Mouse (Mus musculus): Measurements from ENCODE around the gene Slco1a4.
"Not testable (repeated sequence)": the region's sequence is repeated elsewhere in the genome, so short reads cannot be mapped to it uniquely, and the experiment has no call there.

Slco1a4 gene

DNA sequence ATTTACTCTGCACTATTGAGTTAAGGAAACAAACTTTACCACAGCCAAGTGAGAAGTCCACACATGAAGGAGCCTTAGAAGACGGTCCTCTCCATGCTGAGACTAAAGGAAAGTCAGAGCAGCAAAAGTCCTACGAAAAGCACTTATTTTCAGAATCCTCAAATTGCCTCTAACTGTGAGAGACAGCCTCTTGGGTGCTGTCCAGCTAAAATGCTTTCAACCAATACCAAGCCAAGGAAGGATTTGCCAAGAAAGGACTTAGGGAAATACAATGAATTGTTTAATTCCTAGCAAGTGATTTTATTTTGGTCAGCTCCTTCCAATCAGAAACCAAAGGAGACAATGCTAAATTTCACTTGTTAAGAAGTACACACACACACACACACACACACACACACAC, at the start of gene Slco1a4:
Slco1a4 (minus strand) TSS at position 115 of the 400 bp plus-strand sequence.
- DNase-seq = peak; percentile 6

DNA sequence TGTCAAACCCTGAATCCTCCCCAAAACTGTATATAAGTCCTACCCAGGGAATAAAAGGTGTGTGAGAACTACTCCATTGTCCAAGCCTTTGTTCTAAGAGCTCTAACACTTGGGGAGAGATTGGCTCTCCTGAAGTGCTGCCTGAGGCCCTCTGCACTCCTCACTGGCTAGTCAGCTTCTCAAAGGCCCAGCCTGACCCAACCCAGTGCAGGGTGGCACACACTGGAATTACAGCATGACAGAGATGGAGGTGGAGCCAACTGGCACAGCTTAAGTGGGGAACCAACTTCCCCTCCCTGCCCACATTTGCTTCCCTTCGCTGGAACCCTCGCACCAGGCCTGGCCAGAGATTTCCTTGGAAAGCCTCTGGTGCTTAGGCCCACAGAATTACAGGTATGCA, 42.2 kb upstream of the Slco1a4 start:
- no peak for DNase-seq

DNA sequence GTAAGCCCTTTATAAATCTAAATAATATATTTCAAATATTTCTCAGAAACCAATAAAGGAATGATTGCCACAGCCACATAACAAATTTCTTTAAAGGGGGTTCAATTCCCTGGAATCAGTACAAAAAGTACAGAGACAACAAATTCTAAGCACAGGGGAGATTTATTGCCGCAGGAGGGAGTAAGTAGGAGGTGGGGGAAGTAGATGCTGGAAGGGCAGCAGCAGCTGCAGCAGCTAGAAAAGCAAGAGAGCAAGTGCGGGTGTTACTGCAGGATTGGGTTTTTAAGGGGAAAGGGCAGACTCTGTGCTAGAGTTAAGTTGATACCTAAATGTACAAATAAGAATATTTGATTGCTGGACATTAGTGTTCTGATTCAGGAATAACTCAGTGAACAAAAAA, 33.7 kb upstream of the Slco1a4 start:
- no peak for DNase-seq

- no peak for DNase-seq
Observed at GRCm38 (mm10) chr6:141888248-141888647, 32.2 kb upstream of the Slco1a4 start.

DNA sequence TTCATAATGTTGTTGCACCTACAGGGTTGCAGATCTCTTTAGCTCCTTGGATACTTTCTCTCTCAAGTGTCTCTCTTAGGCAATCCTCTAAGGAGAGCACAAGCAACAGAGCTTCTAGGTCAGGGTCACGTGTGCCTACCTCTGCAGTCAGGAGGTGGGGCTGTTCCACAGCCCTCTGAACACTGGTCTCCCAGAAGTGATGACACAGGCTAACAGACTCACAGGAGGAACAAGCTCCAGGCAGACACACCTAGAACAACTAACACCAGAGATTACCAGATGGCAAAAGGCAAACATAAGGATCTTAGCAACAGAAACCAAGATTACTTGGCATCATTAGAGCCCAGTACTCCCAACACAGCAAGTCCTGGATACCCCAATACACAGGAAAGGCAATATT, 26.6 kb upstream of the Slco1a4 start:
- no peak for DNase-seq

- DNase-seq = not testable (repeated sequence)
Observed at GRCm38 (mm10) chr6:141875742-141876141, 19.7 kb upstream of the Slco1a4 start.

DNA sequence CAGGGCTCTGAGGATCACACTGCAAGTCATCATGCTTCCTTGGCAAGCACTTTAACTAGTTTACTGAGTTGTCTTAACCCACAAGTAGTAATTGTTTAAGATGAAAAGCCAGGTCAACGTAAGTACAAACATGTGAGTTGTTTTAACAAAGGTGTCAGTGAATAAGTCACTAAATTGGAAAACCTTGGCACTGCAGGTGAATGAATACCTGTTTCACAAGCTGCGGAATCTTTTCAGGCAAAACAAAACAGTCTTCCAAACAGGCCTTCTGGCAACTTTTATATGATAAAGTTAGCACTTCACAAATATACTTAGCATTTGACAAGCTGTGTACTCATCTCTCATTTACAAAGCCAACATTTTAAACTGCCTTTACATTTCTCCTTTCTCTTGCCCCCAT, 15.7 kb upstream of the Slco1a4 start:
- no peak for DNase-seq

GRCm38 (mm10) chr6:141868735-141869134, 12.7 kb upstream of the Slco1a4 start:
- DNase-seq = no peak

DNA sequence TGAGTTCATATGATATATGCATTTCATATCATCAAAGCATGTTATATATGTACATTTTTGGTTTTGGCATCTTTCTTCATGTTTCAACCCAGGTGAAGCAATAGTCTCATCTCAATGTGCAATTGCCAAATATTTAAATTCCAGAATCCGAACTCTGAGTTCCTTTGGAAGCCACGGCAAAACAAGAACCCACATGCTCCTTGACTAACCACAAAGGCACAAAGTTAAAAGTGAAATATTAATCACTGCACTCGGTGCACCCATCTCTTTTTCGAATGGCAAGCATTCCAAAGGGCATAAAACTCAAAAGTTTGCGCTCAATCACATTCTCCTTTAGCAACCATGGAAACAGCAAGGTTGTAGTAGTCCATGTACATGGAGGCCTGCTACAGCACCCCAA, 10.0 kb upstream of the Slco1a4 start:
- no peak for DNase-seq

- peak; percentile 51 for DNase-seq
Observed at GRCm38 (mm10) chr6:141857735-141858531, 1.9 kb upstream of the Slco1a4 start.

DNA sequence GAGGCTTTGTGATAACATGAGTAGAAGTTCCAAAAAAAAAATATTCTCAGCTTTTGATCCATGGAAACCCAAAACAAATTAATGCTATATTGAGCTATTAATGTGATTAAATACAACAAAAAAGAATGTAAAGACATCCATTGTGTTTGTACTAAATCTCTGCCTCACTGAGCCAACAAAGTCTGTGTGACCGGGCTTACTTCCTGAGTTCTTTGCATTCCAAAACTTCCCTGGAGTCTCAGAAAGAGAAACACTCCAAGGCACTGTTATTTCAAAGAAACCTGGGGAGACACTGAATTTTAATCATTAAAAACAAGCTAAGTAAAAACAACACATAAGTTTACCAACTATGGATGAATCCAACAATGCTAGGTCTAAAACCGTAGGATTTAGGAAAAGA, 2.4 kb downstream of the Slco1a4 start:
- no peak for DNase-seq

DNA sequence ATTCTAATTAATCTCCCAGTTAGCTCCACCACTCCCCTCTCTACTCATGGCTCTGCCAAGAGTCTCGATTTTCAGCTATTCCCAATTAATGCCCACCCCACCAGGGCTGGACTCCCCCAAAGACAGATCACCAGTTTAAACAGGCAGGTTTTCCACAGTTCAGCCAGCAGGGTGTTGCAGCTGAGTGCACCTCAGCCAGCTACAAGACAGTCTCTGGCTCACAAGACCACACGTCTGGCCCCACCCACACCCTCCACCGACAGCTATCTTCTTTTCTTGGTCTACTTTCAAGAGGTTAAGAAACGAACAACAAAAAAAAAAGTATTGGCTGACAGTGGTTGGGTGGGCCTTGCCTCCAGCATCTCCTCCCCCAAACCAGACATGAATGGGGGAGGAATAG, 6.9 kb downstream of the Slco1a4 start:
- no peak for DNase-seq

DNA sequence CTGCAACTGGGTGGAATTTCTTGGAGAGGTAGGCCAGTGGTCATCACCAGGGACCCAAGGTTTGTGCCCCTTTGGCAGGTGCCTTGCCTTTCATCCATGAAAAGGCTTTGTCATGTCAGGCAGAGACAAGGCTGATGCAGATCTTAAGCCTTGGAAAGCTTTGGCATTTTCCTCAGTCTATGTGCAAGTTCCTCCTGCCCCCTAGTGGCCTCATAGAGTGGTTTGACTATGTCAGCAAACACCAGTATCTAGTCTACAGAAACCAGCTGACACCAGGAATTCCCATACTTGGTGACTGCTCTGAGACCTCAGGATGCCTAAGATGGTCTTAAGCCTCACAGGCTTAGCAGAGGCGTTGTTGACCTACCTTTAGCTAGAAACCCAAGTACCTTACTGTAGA, 58.2 kb downstream of the Slco1a4 start:
- DNase-seq = peak; percentile 45

GRCm38 (mm10) chr6:141774476-141774875, 81.5 kb downstream of the Slco1a4 start:
- no peak for DNase-seq

GRCm38 (mm10) chr6:141773710-141774109, 82.3 kb downstream of the Slco1a4 start, which contains the start of gene Gm5724:
Gm5724 (minus strand) TSS chr6:141773810.
- DNase-seq = no peak

Data from lung, postnatal 14 days (tissue).